In genomic region chr14:119466899-119467588, GRCm38 (mm10) we compare ENCODE assay signal across 11 mouse cellular contexts.
DNase-seq lines count a peak whose midpoint lies in the region.
"Had no signal": no experiment of that assay in that cellular context is flagged by ENCODE, and none has a peak within 500 bp of the region (broad histone marks: within the 10 kb centered on the region; RNA-seq: fewer than 3 reads in every experiment).

No protein-coding gene starts in this region.

- DNase-seq in adrenal gland, adult (ENCODE audit: inconsistent age in 2 of 2, low spot score in 1 of 2) = peak; percentile 27 to 66
- DNase-seq in adrenal gland, postnatal 4 days (ENCODE audit: low spot score in 2 of 2) = no peak
- DNase-seq in kidney, postnatal 10 days = peak; percentile 9
- no peak for DNase-seq in kidney, adult 8-10 months
- DNase-seq in NIH3T3 (ENCODE audit: low read depth) = peak; percentile 45
- DNase-seq in frontal cortex, postnatal 36 days (ENCODE audit: low spot score in 2 of 2) = peak; percentile 39 to 48
- no peak for DNase-seq in thymus, postnatal 10 days (ENCODE audit: low spot score in 2 of 2)
- no peak for DNase-seq in thymus, postnatal 0 days (ENCODE audit: low spot score)
- DNase-seq: gastrocnemius, postnatal 14 days; midbrain, embryonic 14.5 days; thymus, adult 18-20 months had no signal

Comparison
In these comparisons a context has a peak if more than half of its experiments do, and no peak if none do; other contexts are left out.
1. DNase-seq: peak in adrenal gland, adult (2 of 2), kidney, postnatal 10 days (single experiment), NIH3T3 (single experiment) and frontal cortex, postnatal 36 days (2 of 2); none in adrenal gland, postnatal 4 days (0 of 2), kidney, adult 8-10 months (0 of 2), thymus, postnatal 10 days (0 of 2) and thymus, postnatal 0 days (single experiment).